Mouse (Mus musculus) neural tube, embryonic 14.5 days (tissue): ENCODE data around the gene Mrpl58. TPM values are rescaled to one million over a fixed set of nuclear protein-coding genes. Genes with fewer than 3 reads are reported as not detected.

Source experiments
- ATAC-seq: fragments of 200-750 bp; cut with Nextera tagmentation; 2 replicates; pipeline ENCODE4 v1.8.0; 2017; ENCODE audit warnings: low read depth, mild to moderate bottlenecking, moderate TSS enrichment, moderate library complexity
- H3K27ac ChIP-seq: fragments of 300-500 bp; sonication (generic); 2 replicates; pipeline ENCODE4 v1.5.1; 2014; ENCODE audit warnings: low read depth, mild to moderate bottlenecking, control low read depth, low read length, moderate library complexity, mixed read lengths
- H3K27me3 ChIP-seq: fragments of 300-500 bp; sonication (generic); 2 replicates; pipeline ENCODE4 v1.6.1; 2014; ENCODE audit warnings: low read length; ENCODE audit not compliant: control insufficient read depth, insufficient read depth
- H3K36me3 ChIP-seq: fragments of 300-500 bp; sonication (generic); 2 replicates; pipeline ENCODE4 v1.6.1; 2014; ENCODE audit warnings: low read length, mixed read lengths; ENCODE audit not compliant: control insufficient read depth, insufficient read depth
- H3K4me1 ChIP-seq: fragments of 300-500 bp; sonication (generic); 2 replicates; pipeline ENCODE4 v1.6.1; 2014; ENCODE audit warnings: low read length; ENCODE audit not compliant: control insufficient read depth, insufficient read depth
- H3K4me2 ChIP-seq: fragments of 300-500 bp; sonication (generic); 2 replicates; pipeline ENCODE4 v1.6.1; 2014; ENCODE audit warnings: mild to moderate bottlenecking, low read depth, low read length, control low read depth
- H3K4me3 ChIP-seq: fragments of 300-500 bp; sonication (generic); 2 replicates; pipeline ENCODE4 v1.5.1; 2014; ENCODE audit warnings: low read depth, low read length, control low read depth, mixed read lengths
- H3K9ac ChIP-seq: fragments of 300-500 bp; sonication (generic); replicated peaks from 2 replicates; pipeline ENCODE4 v1.6.1; 2014; ENCODE audit warnings: low read depth, mild to moderate bottlenecking, control low read depth, low read length, mixed read lengths
- H3K9me3 ChIP-seq: fragments of 300-500 bp; sonication (generic); 2 replicates; pipeline ENCODE4 v1.6.1; 2016; ENCODE audit warnings: low read length; ENCODE audit not compliant: control insufficient read depth
- WGBS: fragments of 180-500 bp; shearing (Covaris S2); extraction: QIAGEN DNeasy Blood & Tissue Kit; methylation state at CpG from one replicate; pipeline ENCODE4 v1.1.7; 2014; 5-methylcytosine and 5-hydroxymethylcytosine counted together
- polyA plus RNA-seq: library from polyadenylated mRNA; unstranded; fragments of >200 nt; fragmentation: Nextera tagmentation; extraction: Ambion mirVana; gene quantifications from 2 replicates; pipeline ENCODE4 v1.2.1, GENCODE M21; 2014

Gene Mrpl58
- polyA plus RNA-seq, 1 experiment from 2014 or later, result 211 TPM

DNA sequence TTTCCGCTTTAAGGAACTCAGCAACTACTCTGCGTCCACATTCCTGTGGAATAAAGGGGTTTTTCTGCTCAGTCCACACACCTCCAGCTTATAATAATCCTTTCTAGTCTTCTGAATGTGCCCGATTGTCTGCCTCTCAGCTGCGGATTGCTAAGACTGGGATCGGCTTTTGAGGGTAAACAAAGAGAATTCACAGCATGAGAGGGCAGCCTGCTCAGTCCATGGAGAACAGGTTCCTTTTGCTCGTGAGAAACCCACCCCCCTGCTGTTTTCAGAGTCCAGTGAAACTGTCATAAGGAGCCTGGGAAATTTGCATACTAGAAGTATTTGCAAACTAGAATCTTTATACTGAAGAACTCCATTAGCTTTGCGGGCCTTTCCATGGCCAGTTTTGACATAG, 6.0 kb downstream of the Mrpl58 start:
- Histone ChIP-seq H3K4me2 (no peak overlapping the region), H3K9ac (no peak overlapping the region), H3K9me3 (no peaks in the 10 kb centered on the region), H3K4me3 (no peak overlapping the region), H3K27ac (no peak overlapping the region; the same call in 1 of the 2 replicates), H3K27me3 (no peaks in the 10 kb centered on the region), H3K36me3 (peaks cover 16% of the 10 kb centered on the region), H3K4me1 (peaks cover 17% of the 10 kb centered on the region)
- WGBS, result 38% methylated on average over 7 of the region's 7 CpGs
- ATAC-seq, result no peak

DNA sequence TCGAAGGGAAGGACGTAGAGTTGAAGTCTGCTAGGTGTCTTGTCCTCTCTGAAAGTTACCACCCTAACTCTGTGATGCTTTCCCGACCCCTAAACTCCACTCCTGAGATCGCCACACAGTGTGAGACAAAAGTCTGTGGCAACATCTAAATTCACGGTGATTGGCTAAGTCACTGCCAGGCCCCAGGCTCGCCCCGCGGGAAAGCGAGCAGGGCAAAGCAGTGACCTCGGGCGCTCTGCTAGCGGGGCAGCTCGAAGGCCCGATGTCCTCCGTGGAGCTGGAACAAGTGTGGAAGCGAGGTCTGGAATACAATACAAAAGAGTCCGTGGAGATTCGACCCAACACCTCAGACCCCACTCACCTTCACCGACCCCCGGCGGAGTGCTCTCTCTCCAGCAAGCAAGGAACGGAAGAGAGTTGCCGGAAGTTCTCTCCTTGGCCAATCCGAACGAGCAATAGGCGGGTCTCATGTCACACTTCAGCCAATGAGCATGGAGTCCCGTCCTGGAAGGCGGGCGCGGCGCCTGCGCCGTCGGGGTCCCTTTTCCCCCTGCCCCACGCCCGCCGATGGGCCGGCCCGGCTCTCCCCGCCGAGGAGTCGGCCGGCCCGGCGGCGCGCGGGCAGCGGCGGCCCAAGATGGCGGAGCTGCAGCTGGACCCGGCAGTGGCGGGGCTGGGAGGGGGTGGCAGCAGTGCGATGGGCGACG, 16.1 kb downstream of the Mrpl58 start, which contains the start of the genes Atp5h and Kctd2:
Atp5h (minus strand) TSS at position 432 of the 707 bp plus-strand sequence.
Kctd2 (plus strand) TSS at position 598 of the 707 bp plus-strand sequence.
- no peaks in the 10 kb centered on the region for H3K27me3 ChIP-seq
- peak within 1 kb of the TSS; percentile 97 for H3K9ac ChIP-seq

DNA sequence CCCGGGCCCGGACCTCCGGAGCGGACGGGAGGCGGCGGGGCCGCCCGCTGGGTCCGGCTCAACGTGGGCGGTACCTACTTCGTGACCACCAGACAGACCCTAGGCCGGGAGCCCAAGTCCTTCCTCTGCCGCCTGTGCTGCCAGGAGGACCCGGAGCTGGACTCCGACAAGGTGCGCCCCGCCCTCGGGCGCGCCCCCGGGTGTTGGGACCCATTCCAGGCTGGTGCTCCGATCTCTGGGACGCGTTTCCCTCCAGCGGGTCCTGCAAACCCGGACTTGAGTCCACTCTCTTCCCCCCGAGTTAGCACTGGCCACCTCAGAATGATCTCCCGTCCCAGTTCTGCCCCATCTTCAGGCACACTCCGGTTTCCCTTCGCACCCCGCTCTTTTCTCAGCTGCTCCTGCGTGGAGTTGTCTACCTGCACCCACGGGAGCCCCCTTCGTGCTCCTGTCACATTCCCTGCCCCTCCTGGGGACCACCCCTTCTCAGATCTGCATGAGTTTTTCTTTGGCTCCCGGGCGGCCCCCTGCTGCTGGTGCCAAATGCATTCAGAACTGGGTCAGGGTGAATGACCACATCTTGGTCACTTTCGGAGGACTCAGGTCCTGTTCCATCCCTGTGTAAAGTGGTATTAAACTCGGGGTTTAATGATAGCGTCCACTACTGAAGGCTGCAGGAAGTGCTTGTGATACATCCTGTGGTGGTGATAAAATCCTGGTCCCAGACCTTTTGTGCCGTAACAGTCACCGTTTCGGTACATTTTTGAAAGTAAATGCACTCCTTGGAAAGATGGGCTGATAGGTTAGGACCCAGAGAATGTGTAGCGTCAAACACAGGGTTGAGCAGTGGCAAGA, 17.0 kb downstream of the Mrpl58 start:
- under 1% methylated on average over 38 of the region's 45 CpGs for whole genome bisulfite sequencing
- peak; percentile 65 for ATAC-seq
- Histone ChIP-seq H3K4me3 (peak overlapping the region; percentile 93), H3K9me3 (no peaks in the 10 kb centered on the region), H3K36me3 (peaks cover 20% of the 10 kb centered on the region; the same call in 1 of the 2 replicates), H3K4me2 (peak overlapping the region; percentile 96), H3K27ac (peak overlapping the region; percentile 83), H3K9ac (peak overlapping the region; percentile 97), H3K4me1 (peaks cover 23% of the 10 kb centered on the region), H3K27me3 (no peaks in the 10 kb centered on the region)

More for the DNA sequence above, 16.1 kb downstream of the Mrpl58 start, which contains the start of the genes Atp5h and Kctd2:
- Histone ChIP-seq H3K36me3 (peaks cover 17% of the 10 kb centered on the region; the same call in 1 of the 2 replicates), H3K27ac (peak within 1 kb of the TSS; percentile 83), H3K9me3 (no peaks in the 10 kb centered on the region), H3K4me3 (peak within 1 kb of the TSS; percentile 93), H3K4me2 (peak within 1 kb of the TSS; percentile 96), H3K4me1 (peaks cover 23% of the 10 kb centered on the region)
- under 1% methylated on average over 49 of the region's 56 CpGs for WGBS
- ATAC-seq, result peak; percentile 98

DNA sequence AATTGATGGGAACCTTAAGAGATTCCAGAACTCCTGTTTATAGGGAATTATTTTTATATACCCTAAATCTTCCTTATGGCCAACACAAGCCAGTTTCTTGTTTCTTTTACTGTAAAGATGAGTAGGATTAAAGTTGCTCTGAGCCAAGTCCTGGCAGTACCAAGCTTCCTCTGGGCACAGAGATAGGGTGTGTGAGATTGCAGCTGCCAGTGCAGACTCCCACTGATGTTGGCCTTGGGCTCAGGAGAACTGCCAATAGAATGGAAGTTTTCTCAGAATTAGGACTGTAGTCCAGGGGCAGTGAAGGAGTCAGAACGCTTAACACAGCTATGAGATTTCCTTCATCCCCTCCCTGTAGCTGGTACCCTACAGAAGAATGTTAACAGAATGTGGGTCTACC, 17.8 kb downstream of the Mrpl58 start:
- Histone ChIP-seq H3K4me3 (peak overlapping the region; percentile 93), H3K27ac (no peak overlapping the region), H3K4me2 (peak overlapping the region; percentile 96), H3K9ac (no peak overlapping the region; the same call in 1 of the 2 replicates), H3K27me3 (no peaks in the 10 kb centered on the region), H3K36me3 (peaks cover 20% of the 10 kb centered on the region; the same call in 1 of the 2 replicates), H3K4me1 (peaks cover 23% of the 10 kb centered on the region), H3K9me3 (no peaks in the 10 kb centered on the region)
- 83% methylated on average over 1 of the region's 1 CpGs for WGBS
- ATAC-seq, result no peak

DNA sequence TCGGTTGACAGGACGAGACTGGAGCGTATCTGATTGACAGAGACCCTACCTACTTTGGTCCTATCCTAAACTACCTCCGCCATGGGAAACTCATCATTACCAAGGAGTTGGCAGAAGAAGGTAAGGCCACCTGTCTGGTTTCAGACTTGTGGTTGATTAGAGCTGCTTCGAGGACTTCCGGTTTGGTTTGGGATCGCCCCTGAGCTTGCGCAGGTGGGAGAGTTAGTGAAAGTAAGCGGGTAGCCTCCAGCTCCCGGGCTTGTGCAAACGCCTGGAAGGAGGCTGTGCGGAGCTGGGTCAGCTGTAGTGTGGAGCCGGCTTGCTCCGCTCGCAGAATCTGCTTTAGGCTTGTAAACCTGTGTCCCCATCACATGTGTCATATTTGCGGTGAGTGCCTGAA, 18.4 kb downstream of the Mrpl58 start:
- no peak overlapping the region for H3K9ac ChIP-seq

GRCm38 (mm10) chr11:115423091-115423490, 19.5 kb downstream of the Mrpl58 start:
- Histone ChIP-seq H3K4me3 (no peak overlapping the region), H3K4me1 (peaks cover 23% of the 10 kb centered on the region), H3K27ac (no peak overlapping the region), H3K36me3 (peaks cover 22% of the 10 kb centered on the region; the same call in 1 of the 2 replicates), H3K9me3 (no peaks in the 10 kb centered on the region), H3K9ac (no peak overlapping the region), H3K4me2 (no peak overlapping the region), H3K27me3 (no peaks in the 10 kb centered on the region)
- 83% methylated on average over 3 of the region's 3 CpGs for WGBS
- ATAC-seq, result no peak

More for the DNA sequence above, 18.4 kb downstream of the Mrpl58 start:
- ATAC-seq, result no peak
- Histone ChIP-seq H3K4me3 (no peak overlapping the region), H3K27ac (no peak overlapping the region), H3K36me3 (peaks cover 22% of the 10 kb centered on the region; the same call in 1 of the 2 replicates), H3K27me3 (no peaks in the 10 kb centered on the region), H3K4me1 (peaks cover 23% of the 10 kb centered on the region), H3K4me2 (no peak overlapping the region), H3K9me3 (no peaks in the 10 kb centered on the region)
- 92% methylated on average over 16 of the region's 16 CpGs for WGBS

- Histone ChIP-seq H3K9me3 (no peaks in the 10 kb centered on the region), H3K27me3 (no peaks in the 10 kb centered on the region), H3K36me3 (peaks cover 22% of the 10 kb centered on the region), H3K4me3 (no peak overlapping the region), H3K4me1 (peaks cover 11% of the 10 kb centered on the region), H3K4me2 (no peak overlapping the region), H3K9ac (no peak overlapping the region), H3K27ac (no peak overlapping the region)
- WGBS, result 80% methylated on average over 7 of the region's 7 CpGs
- ATAC-seq, result no peak
Measured at GRCm38 (mm10) chr11:115424666-115425065, 21.1 kb downstream of the Mrpl58 start.

DNA sequence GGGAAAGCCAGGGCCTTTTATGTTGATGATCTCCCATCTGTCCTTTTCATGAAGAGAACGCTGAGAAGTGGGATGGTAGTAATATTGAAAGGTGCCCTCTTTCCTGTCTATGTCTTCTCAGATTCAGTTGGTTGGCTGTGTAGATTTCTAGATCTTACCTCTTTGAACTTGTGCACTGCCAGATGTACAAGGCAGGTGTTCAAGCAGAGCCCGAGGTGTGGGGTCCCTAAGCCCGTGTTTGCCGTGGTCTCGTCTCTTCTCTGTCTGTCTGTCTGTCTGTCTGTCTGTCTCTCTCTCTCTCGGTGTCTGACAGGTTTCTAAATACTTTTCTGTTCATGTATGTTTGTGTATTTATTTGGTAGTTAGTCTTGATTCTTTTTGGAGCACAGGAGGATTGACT, 22.1 kb downstream of the Mrpl58 start:
- Histone ChIP-seq H3K27ac (no peak overlapping the region), H3K36me3 (peaks cover 33% of the 10 kb centered on the region), H3K9ac (no peak overlapping the region), H3K4me1 (peaks cover 10% of the 10 kb centered on the region), H3K27me3 (no peaks in the 10 kb centered on the region), H3K4me3 (no peak overlapping the region), H3K4me2 (no peak overlapping the region), H3K9me3 (no peaks in the 10 kb centered on the region)
- WGBS, result 87% methylated on average over 6 of the region's 6 CpGs
- ATAC-seq, result no peak
